Mouse (Mus musculus) MEL (cell line): ENCODE results near the gene Lypd5.

Experiments used
- CTCF ChIP-seq, 3 experiments: IDR thresholded peaks in 2 of 3; conservative IDR thresholded peaks in 1 of 3; 2 replicates each; pipeline ENCODE4 v1.5.1; 2011 to 2012; ENCODE audit warnings: low read length in 3 of 3, low read depth in 2 of 3, mild to moderate bottlenecking in 2 of 3, improper control_type of control experiment in 1 of 3, inconsistent platforms in 1 of 3, mixed read lengths in 1 of 3, moderate library complexity in 1 of 3; ENCODE audit not compliant: control insufficient read depth in 1 of 3, insufficient read depth in 1 of 3, poor library complexity in 1 of 3, severe bottlenecking in 1 of 3
- EP300 ChIP-seq, 2 experiments: IDR thresholded peaks; 2 replicates each; pipeline ENCODE4 v1.6.1; 2011; ENCODE audit warnings: improper control_type of control experiment in 2 of 2, low read length in 2 of 2, low read depth in 1 of 2, mild to moderate bottlenecking in 1 of 2
- MXI1 ChIP-seq: IDR thresholded peaks from 2 replicates; pipeline ENCODE4 v1.6.1; 2011; ENCODE audit warnings: mild to moderate bottlenecking, low read depth, low read length, improper control_type of control experiment
- MYC ChIP-seq: IDR thresholded peaks from 2 replicates; pipeline ENCODE4 v1.6.1; 2011; ENCODE audit warnings: low read depth, mild to moderate bottlenecking, low read length, improper control_type of control experiment, moderate library complexity
- SIN3A ChIP-seq: IDR thresholded peaks from 2 replicates; pipeline ENCODE4 v1.6.1; 2012; ENCODE audit warnings: low read length, improper control_type of control experiment, inconsistent platforms
- TCF12 ChIP-seq: IDR thresholded peaks from 2 replicates; pipeline ENCODE4 v1.6.1; 2014; ENCODE audit warnings: low read depth, mild to moderate bottlenecking, inconsistent platforms, low read length, improper control_type of control experiment, moderate library complexity
- USF1 ChIP-seq: IDR thresholded peaks from 2 replicates; pipeline ENCODE4 v1.6.1; 2014; ENCODE audit warnings: low read depth, mild to moderate bottlenecking, inconsistent platforms, low read length, improper control_type of control experiment, moderate library complexity

GRCm38 (mm10) chr7:24333304-24333986 is 15.6 kb upstream of the Lypd5 start, which contains the start of gene Tescl:
- TF ChIP-seq EP300 (IDR thresholded peaks at IDR 0.05; ENCODE audit: low read depth in 1 of 2, low read length in 2 of 2) = no peak
- TF ChIP-seq CTCF (IDR thresholded peaks at IDR 0.05 in 2 of 3, conservative IDR thresholded peaks at IDR 0.05 in 1 of 3; ENCODE audit: control insufficient read depth in 1 of 3, insufficient read depth in 1 of 3, low read depth in 2 of 3, low read length in 3 of 3, poor library complexity in 1 of 3, severe bottlenecking in 1 of 3) = no peak
- TF ChIP-seq MYC = no peak
- TF ChIP-seq MXI1 = no peak
- TF ChIP-seq USF1 = no peak
- no peak for TF ChIP-seq SIN3A
- TF ChIP-seq TCF12 = no peak
